Mouse (Mus musculus) cortical plate, adult 2 months (tissue): ENCODE results near the gene Spon1.
A peak's percentile ranks its signal among the peaks of the same experiment; 100 is the strongest.

ENCODE experiments used
- CTCF ChIP-seq: fragments of 200-500 bp; IDR thresholded peaks from 2 replicates; pipeline ENCODE4 v1.5.1; 2011; ENCODE audit warnings: mild to moderate bottlenecking, control low read depth, low read length; ENCODE audit not compliant: insufficient read depth; ENCODE audit errors: extremely low read depth
- POLR2A ChIP-seq: fragments of 200-500 bp; IDR thresholded peaks from 2 replicates; pipeline ENCODE4 v1.6.1; 2011; ENCODE audit warnings: mild to moderate bottlenecking, low read length, control low read depth; ENCODE audit not compliant: insufficient read depth; ENCODE audit errors: extremely low read depth

GRCm38 (mm10) chr7:114066529-114067178 lies 300.9 kb downstream of the Spon1 start:
- TF ChIP-seq CTCF (peak; percentile 90), POLR2A (no peak)
